Mouse (Mus musculus) lung, postnatal 25 days (tissue): ENCODE results near the gene Eng.

Experiments
- DNase-seq: peaks from one replicate; pipeline ENCODE4 v3.0.0; 2022; ENCODE audit warnings: low spot score

Eng gene

GRCm38 (mm10) chr2:32681754-32682153, 35.4 kb downstream of the Eng start:
- no peak for DNase-seq

DNA sequence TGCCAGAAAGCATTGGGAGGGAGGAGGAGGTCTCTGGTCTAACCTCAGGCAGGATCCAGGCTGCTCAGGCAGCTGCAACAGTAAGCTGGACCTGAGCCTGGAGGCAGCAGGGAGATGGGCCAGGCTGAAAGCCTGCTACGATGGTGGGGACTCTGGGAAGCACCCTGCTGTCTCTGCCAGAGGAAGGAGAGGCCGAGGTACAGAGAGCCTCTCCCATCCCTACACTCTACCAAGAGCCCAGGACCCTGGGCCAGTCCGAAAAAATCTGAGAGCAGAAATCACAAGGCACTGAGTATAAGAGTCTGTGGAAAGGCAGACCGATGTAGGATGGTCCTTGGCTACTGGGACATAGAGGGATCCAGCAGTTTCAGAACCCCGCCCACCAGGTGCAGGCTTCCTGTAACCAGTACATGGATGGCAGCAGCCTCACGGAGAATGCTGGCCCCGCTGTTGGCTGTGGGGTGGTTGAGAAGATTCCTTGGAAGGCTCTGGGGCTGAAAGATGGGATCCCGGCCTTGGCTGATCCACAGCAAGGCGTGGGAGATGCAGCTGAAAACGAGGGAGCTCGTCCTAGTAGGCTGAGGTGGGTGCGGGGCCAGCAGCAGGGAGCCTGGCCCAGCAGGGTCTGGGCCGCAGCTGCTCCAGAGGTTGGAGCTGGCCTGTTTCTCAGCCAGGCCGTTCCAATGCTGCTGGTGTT, 36.5 kb downstream of the Eng start:
- DNase-seq = no peak

DNA sequence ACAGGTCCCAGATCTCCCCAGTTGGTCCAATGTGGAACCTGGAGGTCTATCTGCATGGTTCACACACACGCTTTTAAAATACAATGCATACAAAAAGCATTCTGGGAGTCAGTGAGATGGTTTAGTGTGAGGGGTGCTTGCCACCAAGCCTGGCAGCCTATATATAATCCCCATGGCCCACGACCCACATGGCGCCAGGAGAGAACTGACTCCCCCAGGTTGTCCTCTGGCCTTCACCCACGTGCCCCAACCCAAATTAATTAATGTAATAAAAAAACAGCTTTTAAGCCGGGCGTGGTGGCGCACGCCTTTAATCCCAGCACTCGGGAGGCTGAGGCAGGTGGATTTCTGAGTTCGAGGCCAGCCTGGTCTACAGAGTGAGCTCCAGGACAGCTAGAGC, 37.3 kb downstream of the Eng start:
- DNase-seq = no peak

DNA sequence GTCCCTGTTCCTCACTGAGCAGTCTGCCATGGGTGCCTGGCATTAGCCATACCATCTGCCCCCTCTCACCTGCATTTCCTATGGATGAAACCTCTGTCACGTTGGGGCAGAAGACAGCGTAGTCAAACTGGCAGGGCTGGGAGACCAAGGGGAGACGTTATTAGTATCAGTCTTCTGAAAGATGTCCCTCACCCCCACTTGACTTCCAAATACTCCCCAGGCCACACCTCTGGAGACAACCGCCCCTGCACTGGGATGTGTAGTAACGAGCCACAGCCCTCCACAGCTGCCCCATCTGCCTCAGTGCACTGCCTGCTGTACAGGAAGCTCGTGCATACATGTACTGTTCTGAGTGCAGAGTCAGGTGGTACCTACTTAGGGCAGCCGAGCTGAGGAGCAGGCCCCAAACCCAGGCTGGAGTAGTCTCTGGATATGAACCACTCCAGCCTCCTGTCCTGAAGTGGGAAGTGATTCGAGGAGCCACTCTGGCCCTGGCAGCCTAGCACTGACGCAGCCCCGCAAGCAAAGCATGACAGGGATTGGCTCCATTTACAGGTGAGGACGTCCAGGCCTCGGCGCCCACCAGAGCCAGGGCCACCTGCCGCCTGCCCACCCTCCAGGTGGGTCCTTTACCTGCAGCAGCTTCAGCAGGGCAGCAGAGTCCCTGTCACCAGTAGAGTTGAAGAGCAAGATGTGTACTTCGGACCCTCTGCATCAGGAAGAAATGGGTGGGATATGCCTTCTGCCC, 38.5 kb downstream of the Eng start:
- no peak for DNase-seq

- DNase-seq = no peak
Observed at GRCm38 (mm10) chr2:32685807-32686206, 39.4 kb downstream of the Eng start.

DNA sequence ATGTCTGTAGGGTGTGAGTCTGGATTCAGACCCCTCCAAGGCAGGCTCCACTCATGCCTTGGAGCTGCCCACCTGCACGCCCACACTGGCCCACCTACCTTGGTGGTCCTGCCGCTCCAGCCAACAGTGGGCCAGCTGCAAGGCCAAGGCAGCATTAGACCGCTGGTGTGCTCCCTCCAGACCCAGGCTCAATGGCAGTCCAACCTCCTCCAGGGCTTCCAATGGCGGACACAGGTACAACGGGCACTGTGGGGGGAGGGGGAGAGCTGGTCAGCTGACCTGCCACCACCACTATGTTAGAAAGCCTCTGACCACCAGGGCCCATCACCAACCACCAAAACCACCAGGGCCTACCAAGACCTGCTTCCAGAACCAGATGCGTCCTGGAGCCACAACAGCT, 40.2 kb downstream of the Eng start:
- no peak for DNase-seq

- DNase-seq = no peak
Observed at GRCm38 (mm10) chr2:32687562-32687961, 41.2 kb downstream of the Eng start.

GRCm38 (mm10) chr2:32689420-32689819, 43.0 kb downstream of the Eng start:
- peak; percentile 90 for DNase-seq

DNA sequence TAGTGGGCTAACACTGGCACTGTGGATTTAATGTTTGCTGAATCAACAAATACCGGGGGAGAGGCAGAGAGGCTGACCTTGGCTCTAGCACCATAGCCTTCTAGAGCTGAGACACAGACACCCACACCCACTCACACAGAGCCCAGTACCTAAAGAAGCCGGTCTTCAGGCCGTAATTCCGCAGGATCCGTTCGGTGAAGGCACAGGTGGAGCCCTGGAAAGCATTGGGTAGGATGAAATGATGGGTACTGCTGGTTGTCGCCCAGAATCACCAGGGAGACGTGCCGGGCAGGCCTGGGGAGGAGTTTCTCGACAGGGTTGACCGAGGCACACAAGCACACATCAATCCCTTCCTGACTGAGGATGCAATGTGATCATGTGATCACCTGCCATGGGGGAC, 44.6 kb downstream of the Eng start:
- no peak for DNase-seq

GRCm38 (mm10) chr2:32692496-32692895, 46.1 kb downstream of the Eng start:
- no peak for DNase-seq

- DNase-seq = no peak
Observed at GRCm38 (mm10) chr2:32693282-32693681, 46.9 kb downstream of the Eng start.

DNA sequence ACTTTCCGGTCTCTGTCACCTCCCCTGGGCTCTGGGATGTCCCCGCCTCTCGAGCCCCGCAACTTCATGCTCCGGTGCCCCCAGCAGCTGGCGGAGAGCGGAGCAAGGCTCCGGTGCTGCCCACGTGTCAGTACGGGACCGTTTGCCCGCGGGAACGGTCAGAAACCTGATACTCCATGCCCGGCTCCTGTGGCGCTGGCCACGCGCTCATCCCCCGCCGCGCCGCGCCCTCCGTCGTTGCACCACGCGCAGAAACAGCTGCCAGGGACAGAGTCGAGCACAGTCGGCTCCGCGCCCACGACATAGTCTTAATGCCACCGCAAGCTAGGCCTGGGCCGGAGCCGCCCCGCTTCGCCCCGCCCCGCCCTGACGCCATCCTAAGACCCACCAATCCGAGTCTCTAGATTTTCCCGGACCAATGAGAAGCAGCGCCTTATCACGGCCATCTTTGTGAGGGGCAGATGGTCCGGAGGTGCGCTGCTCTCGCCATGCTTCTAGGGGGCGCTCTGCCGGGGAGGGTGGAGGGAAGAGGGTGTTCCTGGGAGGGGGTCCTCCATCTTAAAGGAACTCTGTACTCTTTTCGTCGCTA, 47.5 kb downstream of the Eng start:
- DNase-seq = peak; percentile 97

DNA sequence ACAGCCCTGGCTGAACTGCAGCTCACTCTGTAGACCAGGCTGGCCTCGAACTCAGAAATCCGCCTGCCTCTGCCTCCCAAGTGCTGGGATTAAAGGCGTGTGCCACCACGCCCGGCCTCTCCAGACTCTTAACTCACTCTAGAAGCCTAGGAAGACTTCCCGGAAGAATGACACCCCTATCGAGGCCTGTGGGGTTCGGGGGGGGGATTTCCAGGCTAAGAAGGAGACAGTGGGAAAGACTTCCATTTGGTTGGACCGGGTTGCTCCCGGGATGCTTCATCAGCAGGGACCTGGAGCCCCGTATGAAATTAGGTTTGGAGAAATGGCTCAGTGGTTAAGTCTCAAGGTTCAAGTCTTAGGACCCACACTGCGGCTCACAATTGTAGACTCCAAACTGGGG, 48.3 kb downstream of the Eng start:
- no peak for DNase-seq

DNA sequence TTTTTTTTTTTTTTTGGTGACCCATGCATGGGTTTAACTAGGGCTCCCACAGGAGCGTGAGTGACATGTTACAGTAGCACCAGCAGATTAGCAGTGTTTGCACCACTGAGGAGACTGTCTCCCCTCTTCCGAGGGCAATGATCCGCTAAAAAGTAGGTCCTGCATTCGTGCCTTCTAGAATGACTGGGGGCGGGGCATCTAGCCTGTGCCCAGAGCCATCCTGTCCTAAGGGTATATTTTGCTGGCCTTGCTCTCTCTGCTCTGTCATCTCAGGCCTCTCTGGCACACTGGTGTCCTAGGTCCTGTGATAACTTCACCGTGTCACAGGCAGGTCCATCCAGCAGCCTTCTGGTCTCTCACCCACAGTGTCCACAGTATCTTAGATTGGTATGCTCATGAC, 53.3 kb downstream of the Eng start:
- DNase-seq = no peak

- no peak for DNase-seq
Observed at GRCm38 (mm10) chr2:32700966-32701743, 54.8 kb downstream of the Eng start.

- DNase-seq = no peak
Observed at GRCm38 (mm10) chr2:32703046-32703445, 56.7 kb downstream of the Eng start.

- DNase-seq = no peak
Observed at GRCm38 (mm10) chr2:32704021-32704421, 57.6 kb downstream of the Eng start, which contains the start of gene Fpgs. Fpgs (minus strand) TSS chr2:32704145.

DNA sequence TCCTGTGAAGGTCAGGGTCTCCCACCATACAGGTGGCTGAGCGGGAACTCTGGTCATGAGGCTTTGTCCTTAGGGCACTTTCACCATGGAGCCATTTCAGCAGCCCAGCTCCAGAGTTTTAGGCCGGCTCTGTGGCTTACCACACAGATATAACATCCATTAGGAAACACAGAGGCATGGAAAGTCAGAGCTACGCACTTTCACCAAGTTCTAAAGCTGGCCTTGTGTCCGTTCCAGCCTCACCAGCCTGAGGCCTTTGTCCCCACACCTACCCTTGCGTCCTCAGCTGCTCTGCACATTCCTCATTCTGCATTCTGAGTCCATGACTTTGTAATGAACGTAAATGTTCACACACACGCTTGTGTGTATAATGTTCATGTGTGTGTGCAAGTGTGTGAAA, 58.6 kb downstream of the Eng start:
- DNase-seq = no peak

DNA sequence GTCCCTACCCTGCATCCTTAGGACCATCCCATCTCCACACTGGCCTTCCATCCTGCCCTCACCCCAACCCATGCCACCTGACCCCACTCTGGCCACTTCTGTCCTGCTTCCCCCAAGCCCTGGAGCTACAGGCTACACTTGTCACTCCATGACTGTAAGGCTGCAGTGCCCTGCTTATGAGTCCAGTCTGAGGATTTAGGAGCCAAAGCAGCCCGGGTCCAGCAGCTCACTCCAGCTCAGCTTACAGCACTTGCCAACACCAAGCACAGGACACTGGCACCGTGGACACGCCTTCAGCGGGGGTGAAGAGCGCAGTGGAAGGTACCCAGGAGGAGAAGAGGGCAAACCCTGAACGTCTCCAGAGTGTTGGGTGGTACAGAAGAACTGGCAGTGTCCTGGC, 60.6 kb downstream of the Eng start:
- no peak for DNase-seq

GRCm38 (mm10) chr2:32708643-32709042, 62.2 kb downstream of the Eng start:
- no peak for DNase-seq

- no peak for DNase-seq
Observed at GRCm38 (mm10) chr2:32709521-32710137, 63.2 kb downstream of the Eng start.

DNA sequence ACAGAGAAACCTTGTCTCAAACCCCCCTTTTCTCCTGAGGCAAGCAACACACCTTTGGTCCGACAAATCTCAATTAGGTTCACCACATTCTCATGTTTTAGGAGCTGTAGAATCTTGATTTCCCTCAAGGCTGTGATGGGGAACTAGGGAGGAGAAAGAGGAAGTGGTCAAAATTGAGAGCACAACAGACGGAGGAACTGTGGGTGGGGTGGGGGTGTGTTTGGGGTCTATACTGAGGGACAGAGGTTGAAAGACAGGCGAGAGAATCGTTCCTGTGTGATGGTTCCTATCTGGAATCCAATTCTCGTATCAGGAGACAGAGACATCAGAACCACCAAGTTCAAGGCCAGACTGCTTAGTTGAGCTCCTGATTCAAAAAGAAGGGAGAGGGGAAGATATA, 64.0 kb downstream of the Eng start:
- no peak for DNase-seq
